Mouse (Mus musculus) left cerebral cortex, postnatal 10 days (tissue): ENCODE results near the gene Gm3573. TPM values are rescaled to one million over a fixed set of nuclear protein-coding genes. Genes with fewer than 3 reads are reported as not detected.
"Not testable (repeated sequence)": the region's sequence is repeated elsewhere in the genome, so short reads cannot be mapped to it uniquely, and the experiment has no call there.

Experiments
- DNase-seq, 2 experiments: peaks; one replicate each; pipeline ENCODE4 v3.0.0; 2021 to 2022; ENCODE audit warnings: low spot score in 2 of 2, mixed read lengths in 1 of 2; ENCODE audit errors: extremely low spot score in 1 of 2
- intact Hi-C: fragments of 180-260 bp; cut with DNase I; formaldehyde crosslinking; loops from one replicate; pipeline ENCODE4 v1.15.1; 2025
- total RNA-seq, 2 experiments: library from RNA; stranded (reverse); gene quantifications; 2 replicates each; pipeline ENCODE4 v1.2.3; 2021

Gene Gm3573
- total RNA-seq = 1 to 10 TPM; 2.1 TPM

DNA sequence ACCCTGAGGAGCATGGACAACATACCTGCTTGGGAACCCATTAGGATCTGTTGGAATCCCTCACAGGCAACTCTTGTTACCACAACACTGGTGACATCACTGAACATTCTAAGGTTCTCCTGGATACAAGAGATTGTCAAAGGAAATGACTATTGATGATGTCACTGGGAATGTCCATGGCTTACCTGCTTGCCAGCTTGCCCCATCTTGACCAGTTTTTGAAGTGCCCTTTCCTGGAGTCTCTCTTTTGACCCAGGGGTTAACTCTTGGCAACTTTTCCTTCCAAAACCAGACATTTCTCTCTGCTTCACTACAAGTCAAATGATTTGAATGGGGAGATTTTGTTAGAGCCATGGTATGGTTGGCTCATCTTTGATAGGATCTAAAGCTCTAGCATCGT, at the start of gene Gm3573:
Gene Gm3573 (minus strand): TSS at position 101 of the 400 bp plus-strand sequence.
- intact Hi-C loops, DNase-seq: not testable (repeated sequence)

DNA sequence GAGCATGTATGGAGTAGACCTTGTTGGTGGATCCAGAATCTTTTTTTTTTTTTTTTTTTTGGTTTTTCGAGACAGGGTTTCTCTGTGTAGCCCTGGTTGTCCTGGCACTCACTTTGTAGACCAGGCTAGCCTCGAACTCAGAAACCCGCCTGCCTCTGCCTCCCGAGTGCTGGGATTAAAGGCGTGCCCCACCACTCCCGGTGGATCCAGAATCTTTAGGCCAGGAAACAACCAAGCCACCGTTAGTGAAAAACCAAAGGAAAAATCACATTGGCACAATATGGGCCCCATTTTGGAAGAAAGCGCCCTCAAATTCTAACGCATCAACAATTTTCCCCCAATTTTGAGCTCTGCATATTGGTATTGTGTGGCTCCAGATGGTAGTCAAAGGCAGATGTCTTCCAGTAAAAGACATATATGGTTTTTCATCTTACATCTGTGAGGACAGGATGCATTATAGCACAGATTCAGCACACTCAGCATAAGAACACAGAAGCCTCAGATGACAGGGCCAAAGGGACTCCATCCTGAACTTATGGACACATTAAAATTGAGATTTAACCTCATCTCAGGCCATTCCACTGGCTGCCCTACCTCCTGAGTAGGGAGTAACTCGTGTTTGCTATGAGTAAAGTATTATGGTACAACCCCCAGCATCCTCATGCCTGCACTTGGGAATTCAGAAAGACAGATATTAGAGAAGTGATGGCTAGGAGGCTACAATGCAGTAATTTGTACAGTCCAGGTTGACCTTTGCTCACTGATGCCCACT, 26.4 kb upstream of the Gm3573 start:
- DNase-seq = peak in 1 of 2 experiments; percentile 17
- intact Hi-C loops = not testable (repeated sequence)

DNA sequence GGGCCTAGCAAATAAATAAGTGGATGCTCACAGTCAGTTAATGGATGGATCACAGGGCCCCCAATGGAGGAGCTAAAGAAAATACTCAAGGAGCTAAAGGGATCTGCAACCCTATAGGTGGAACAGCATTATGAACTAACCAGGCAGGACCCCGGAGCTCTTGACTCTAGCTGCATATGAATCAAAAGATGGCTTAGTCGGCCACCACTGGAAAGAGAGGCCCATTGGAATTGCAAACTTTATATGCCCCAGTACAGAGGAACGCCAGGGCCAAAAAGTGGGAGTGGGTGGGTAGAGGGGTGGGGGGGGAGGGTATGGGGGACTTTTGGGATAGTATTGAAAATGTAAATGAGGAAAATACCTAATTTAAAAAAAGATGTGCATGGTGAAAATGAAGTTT, 6.7 kb downstream of the Gm3573 start:
- DNase-seq = peak in 1 of 2 experiments; percentile 22
- intact Hi-C loops = not testable (repeated sequence)

DNA sequence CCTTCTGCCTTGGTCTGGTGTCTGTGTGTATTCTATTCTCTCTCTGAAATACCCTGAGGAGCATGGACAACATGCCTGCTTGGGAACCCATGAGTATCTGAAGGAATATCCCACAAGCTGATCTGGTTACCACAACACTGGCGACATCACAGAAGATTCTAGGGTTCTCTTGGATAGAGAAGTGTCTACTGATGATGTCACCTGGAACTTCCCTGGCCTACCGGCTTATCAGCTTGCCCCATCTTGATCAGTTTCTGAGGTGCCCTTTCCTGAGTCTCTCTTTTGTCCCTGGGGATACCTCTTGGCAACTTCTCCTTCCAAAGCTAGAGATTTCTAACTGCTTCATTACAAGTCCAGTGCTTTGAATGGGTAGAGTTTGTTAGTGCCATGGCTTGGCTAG, 28.1 kb downstream of the Gm3573 start, which contains the start of gene Gm17027:
Gene Gm17027 (minus strand): TSS at position 101 of the 400 bp plus-strand sequence.
- DNase-seq, intact Hi-C loops: not testable (repeated sequence)

Other genes with a start within 250 kb of the Gm3573 start
- gene 1700024B05Rik, start 246.8 kb downstream of the Gm3573 start, total RNA-seq = not detected
- not detected for gene Gm6401, start 222.9 kb downstream of the Gm3573 start, total RNA-seq
- gene Gm3543, start 207.5 kb downstream of the Gm3573 start, total RNA-seq = 1 to 10 TPM in 1 of 2 experiments, under 1 TPM in 1; 0.88 to 2.3 TPM
- not detected for gene Gm7951, start 73.4 kb downstream of the Gm3573 start, total RNA-seq
- not detected for gene Gm17027, start 28.2 kb downstream of the Gm3573 start, total RNA-seq
- gene Gm17026, start 69.3 kb upstream of the Gm3573 start, total RNA-seq = not detected
- gene Gm9611, start 106.6 kb upstream of the Gm3573 start, total RNA-seq = not detected
- not detected for gene Gm7995, start 119.4 kb upstream of the Gm3573 start, total RNA-seq
- not detected for gene Gm8005, start 248.9 kb upstream of the Gm3573 start, total RNA-seq